Mouse (Mus musculus) erythroblast, adult 5-6 weeks (primary cell): ENCODE data around the gene Gm47995. TPM values are rescaled to one million over a fixed set of nuclear protein-coding genes. Genes with fewer than 3 reads are reported as not detected.
"Not testable (repeated sequence)": the region's sequence is repeated elsewhere in the genome, so short reads cannot be mapped to it uniquely, and the experiment has no call there.

Experiments used
- ATAC-seq: replicated peaks from 2 replicates; pipeline ENCODE4 v1.8.0; 2016; ENCODE audit warnings: moderate number of reproducible peaks, mild to moderate bottlenecking, moderate TSS enrichment, inconsistent platforms; ENCODE audit not compliant: poor library complexity, low FRiP score, severe bottlenecking
- total RNA-seq, 2 experiments: library from RNA; stranded (forward) in 1 of 2; stranded (reverse) in 1 of 2; fragments of 150-400 nt in 1 of 2; fragments of 200-764, 138-1000 nt in 1 of 2; gene quantifications; 2 replicates each; pipeline versions ENCODE4 v1.2.3 to v1.2.4; 2015 to 2017; ENCODE audit warnings: low replicate concordance in 2 of 2

The Gm47995 gene
- total RNA-seq, 2 experiments from 2014 or later: not detected

- ATAC-seq: peak; percentile 68
Measured at GRCm38 (mm10) chr1:151182266-151182665, 16.0 kb upstream of the Gm47995 start, which contains the start of gene Gm47985. Gene Gm47985, plus strand, starts transcription at chr1:151182537.

GRCm38 (mm10) chr1:151186186-151186585 lies 12.1 kb upstream of the Gm47995 start:
- not testable (repeated sequence) for ATAC-seq

- peak; percentile 55; the same call in 1 of the 2 replicates for ATAC-seq
Measured at GRCm38 (mm10) chr1:151186879-151187424, 11.3 kb upstream of the Gm47995 start.

DNA sequence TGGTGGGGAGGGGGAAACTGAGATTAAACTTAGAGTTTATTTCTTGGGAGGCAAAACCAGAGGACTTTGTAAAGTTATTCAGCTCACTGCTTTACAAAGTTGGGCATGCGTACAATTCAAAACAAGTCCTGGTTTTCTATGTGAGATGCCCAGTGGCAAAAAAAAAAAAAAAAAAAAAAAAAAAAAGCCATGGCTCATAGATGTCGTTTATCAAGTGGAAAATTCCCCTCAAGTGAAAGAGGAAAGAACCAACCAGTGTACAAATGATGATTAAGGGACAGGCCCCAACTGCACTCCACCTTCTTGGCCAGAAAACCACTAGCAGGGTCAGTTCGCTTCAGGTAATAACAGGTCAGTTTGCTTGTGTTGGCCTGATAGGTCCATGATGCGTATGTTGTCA lies 9.8 kb upstream of the Gm47995 start:
- ATAC-seq: no peak

DNA sequence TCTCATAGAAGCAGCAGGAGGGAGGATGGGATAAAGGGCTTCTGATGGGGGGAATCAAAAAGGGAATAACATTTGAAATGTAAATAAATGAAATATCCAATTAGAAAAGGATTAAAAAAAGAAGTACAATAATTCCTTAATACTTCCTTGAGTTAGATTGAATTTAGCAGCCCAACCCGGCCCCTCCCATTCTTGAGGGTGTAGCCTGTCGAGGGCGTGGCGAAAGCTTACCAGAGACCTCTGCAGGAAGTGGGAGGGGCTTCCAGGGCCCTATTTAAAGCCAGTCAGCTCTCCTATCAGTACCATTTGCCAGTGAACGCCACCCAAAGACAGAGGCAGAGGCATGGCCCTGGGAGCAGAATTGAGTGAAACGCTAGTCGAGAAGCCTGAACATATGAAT lies 6.2 kb upstream of the Gm47995 start, which contains the start of gene Gm8947:
Gene Gm8947 (plus strand): TSS at position 302 of the 400 bp plus-strand sequence.
- peak; percentile 92 for ATAC-seq

GRCm38 (mm10) chr1:151192739-151193138 lies 5.5 kb upstream of the Gm47995 start:
- not testable (repeated sequence) for ATAC-seq

DNA sequence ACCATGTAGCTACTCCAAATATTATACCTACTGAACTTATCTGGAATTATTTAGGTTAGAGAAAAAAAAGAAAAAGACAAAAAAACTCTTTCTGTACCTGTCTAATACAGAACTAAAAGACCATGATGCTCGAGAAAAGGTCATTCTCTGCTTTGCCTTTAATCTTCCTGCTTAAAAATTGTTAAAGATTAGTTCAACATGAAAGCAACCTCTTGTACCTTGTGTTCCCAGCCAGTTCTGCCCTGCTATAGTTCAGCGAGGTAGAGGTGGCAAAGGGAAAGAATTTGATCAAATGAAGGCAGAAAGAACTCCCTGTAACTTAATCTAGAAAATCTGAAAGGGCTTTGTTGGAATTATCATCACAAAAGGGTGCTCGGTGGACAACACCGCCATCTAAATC lies 2.3 kb upstream of the Gm47995 start:
- ATAC-seq: not testable (repeated sequence)

GRCm38 (mm10) chr1:151196690-151197089 lies 1.6 kb upstream of the Gm47995 start:
- ATAC-seq: not testable (repeated sequence)

GRCm38 (mm10) chr1:151200620-151201019 lies 2.4 kb downstream of the Gm47995 start:
- not testable (repeated sequence) for ATAC-seq

DNA sequence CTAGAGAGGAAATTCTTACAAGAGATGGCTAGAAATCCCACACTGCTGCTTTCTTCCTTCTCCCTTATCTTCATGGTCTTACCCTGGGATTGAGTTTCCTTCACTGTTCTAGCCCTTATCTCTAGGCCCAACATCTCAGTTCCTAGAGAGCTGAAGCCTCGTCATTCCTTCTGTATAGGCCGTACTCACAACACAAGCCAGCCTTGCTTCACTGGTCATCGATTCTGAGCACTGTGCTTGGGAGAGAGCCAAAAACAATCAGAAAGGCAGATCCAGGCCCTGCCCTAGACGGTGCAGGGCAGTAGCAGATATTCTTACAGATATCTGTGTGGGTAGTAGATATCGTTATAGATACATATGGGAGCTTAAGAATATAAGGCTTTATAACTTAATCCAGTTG lies 4.5 kb downstream of the Gm47995 start:
- ATAC-seq: peak; percentile 31

- peak; percentile 73 for ATAC-seq
Measured at GRCm38 (mm10) chr1:151203818-151204217, 5.6 kb downstream of the Gm47995 start, which contains the start of gene 3110040M04Rik. Gene 3110040M04Rik, plus strand, starts transcription at chr1:151204121.

DNA sequence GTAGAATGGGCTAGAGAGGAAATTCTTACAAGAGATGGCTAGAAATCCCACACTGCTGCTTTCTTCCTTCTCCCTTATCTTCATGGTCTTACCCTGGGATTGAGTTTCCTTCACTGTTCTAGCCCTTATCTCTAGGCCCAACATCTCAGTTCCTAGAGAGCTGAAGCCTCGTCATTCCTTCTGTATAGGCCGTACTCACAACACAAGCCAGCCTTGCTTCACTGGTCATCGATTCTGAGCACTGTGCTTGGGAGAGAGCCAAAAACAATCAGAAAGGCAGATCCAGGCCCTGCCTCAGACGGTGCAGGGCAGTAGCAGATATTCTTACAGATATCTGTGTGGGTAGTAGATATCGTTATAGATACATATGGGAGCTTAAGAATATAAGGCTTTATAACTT lies 10.2 kb downstream of the Gm47995 start:
- ATAC-seq: peak; percentile 44

- not testable (repeated sequence) for ATAC-seq
Measured at GRCm38 (mm10) chr1:151208944-151209343, 10.7 kb downstream of the Gm47995 start.

DNA sequence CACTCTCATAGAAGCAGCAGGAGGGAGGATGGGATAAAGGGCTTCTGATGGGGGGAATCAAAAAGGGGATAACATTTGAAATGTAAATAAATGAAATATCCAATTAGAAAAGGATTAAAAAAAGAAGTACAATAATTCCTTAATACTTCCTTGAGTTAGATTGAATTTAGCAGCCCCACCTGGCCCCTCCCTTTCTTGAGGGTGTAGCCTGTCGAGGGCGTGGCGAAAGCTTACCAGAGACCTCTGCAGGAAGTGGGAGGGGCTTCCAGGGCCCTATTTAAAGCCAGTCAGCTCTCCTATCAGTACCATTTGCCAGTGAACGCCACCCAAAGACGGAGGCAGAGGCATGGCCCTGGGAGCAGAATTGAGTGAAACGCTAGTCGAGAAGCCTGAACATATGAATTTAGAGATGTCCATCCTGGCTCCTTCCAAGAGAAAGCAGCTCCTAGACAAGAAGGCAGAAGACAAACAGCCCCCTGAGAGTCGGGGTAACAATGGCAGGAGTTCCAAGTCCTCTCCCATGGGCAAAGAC lies 11.6 kb downstream of the Gm47995 start, which contains the start of gene Gm47996:
Gene Gm47996 (plus strand): TSS at position 308 of the 532 bp plus-strand sequence.
- ATAC-seq: peak; percentile 86

DNA sequence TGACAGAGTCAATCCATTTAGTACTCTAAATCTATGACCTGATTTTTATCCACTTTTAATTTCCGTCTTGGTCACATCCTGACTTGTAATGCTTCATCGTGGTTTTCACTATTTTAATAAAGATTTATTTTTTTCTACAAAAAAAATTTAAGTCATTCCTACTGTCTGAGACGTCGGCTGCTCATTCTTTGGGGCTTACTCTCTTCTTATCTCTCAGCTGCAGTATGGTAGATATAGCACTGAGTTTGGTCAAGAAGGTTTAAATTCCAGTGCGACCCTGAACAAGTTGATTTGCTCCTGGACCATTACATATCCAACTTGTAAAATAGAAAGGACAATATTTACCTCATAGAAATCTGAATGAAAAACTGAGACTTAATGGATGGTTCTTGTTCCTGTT lies 13.4 kb downstream of the Gm47995 start:
- not testable (repeated sequence) for ATAC-seq

- ATAC-seq: no peak
Measured at GRCm38 (mm10) chr1:151214862-151215261, 16.6 kb downstream of the Gm47995 start.

DNA sequence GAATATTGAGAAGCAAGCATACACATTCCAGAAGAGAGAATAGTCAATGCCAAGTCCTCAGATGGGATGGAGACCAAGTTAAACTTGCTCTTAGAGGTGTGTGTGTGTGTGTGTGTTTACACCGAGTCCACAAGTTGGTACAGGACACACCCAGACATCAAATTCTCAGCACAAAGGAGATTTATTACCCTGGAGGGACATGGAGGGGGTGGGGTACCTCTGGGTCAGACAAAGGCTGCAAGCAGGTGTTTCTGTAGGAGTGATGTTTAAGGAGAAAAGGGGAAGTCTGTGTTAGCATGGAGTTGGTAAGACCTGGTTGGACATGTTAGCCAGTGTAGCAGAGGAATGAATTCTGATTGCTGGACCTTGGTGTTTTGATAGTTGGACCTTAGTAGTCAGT lies 17.7 kb downstream of the Gm47995 start:
- no peak for ATAC-seq

GRCm38 (mm10) chr1:151216417-151216816 lies 18.2 kb downstream of the Gm47995 start:
- ATAC-seq: no peak

DNA sequence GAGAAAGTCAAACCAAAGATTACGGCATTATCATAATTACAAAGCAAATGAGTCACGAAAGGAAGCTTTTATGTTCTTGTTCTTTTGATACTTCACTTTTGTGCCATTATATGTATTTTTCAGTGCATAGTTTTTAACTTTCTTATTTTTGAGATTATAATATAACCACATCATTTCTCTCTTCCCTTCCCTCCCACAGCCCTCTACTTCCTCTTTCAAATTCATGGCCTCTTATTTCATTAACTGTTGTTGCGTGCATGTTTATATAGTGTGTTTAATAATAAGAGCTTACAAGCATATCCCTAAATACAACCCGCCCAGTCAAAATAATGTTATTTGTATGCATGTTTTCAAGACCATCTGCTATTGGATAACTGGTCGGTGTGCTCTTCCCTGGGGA lies 20.8 kb downstream of the Gm47995 start:
- ATAC-seq: no peak

- no peak for ATAC-seq
Measured at GRCm38 (mm10) chr1:151220098-151220497, 21.9 kb downstream of the Gm47995 start.

- no peak; the same call in 1 of the 2 replicates for ATAC-seq
Measured at GRCm38 (mm10) chr1:151222561-151223267, 24.5 kb downstream of the Gm47995 start.
